Mouse (Mus musculus) heart, adult 2 months (tissue): Measurements from ENCODE around the gene Sh3gl2.

Source experiments
- CTCF ChIP-seq: fragments of 200-600 bp; IDR thresholded peaks from 2 replicates; pipeline ENCODE4 v1.8.1; 2022; ENCODE audit warnings: antibody characterized with exemption, mild to moderate bottlenecking, moderate library complexity
- EP300 ChIP-seq: fragments of 200-500 bp; IDR thresholded peaks from 2 replicates; pipeline ENCODE4 v1.6.1; 2011; ENCODE audit warnings: low read depth, low read length, control low read depth; ENCODE audit not compliant: insufficient read depth
- POLR2A ChIP-seq: fragments of 200-500 bp; IDR thresholded peaks from 2 replicates; pipeline ENCODE4 v1.6.1; 2011; ENCODE audit warnings: mild to moderate bottlenecking, low read depth, low read length, control low read depth; ENCODE audit not compliant: insufficient read depth

DNA sequence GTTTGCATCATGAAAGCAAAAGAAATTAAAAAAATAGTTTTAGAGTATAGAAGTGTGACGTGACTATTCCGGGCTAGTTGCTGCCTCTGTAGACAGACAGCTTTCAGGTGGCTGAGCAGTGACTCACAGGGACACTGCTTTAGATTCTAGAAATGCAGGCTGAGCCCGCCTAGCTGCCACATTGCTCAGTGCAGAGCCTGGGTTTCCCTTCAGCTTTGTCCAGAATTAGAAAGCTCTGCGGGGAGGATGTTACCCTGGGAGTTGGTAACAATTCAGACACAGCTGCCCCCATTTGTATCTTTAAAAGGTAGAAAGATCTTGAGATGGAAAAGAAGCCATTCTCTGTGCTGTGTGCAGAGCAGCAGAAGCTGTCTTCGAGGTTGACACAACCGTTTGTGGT, 166.1 kb downstream of the Sh3gl2 start:
- no peak for TF ChIP-seq CTCF
- TF ChIP-seq POLR2A = no peak
- no peak for TF ChIP-seq EP300
